Comparison of ENCODE assay signal across 13 mouse cellular contexts in genomic region chr11:120862819-120863218, GRCm38 (mm10).
"Had no signal": no experiment of that assay in that cellular context is flagged by ENCODE, and none has a peak within 500 bp of the region (broad histone marks: within the 10 kb centered on the region; RNA-seq: fewer than 3 reads in every experiment).

No protein-coding gene starts in this region.

- H3K27ac ChIP-seq: kidney, postnatal 0 days; layer of hippocampus, adult 2 months; limb, embryonic 13.5 days; liver, embryonic 15.5 days; midbrain, embryonic 13.5 days had no signal

- H3K9me3 ChIP-seq: limb, embryonic 13.5 days; liver, embryonic 15.5 days; midbrain, embryonic 13.5 days had no signal

- H3K4me3 ChIP-seq: layer of hippocampus, adult 2 months; limb, embryonic 13.5 days; liver, embryonic 15.5 days; midbrain, embryonic 13.5 days had no signal

- H3K9ac ChIP-seq: limb, embryonic 13.5 days; liver, embryonic 15.5 days; midbrain, embryonic 13.5 days had no signal

- H3K4me2 ChIP-seq: limb, embryonic 13.5 days; liver, embryonic 15.5 days; midbrain, embryonic 13.5 days had no signal

- H3K4me1 ChIP-seq: limb, embryonic 13.5 days; liver, embryonic 15.5 days; midbrain, embryonic 13.5 days had no signal

- ATAC-seq: lung, postnatal 0 days; midbrain, embryonic 13.5 days had no signal

- DNase-seq: kidney, adult 8-10 months; kidney, postnatal 36 days; left cerebral cortex, postnatal 4 days; lung, adult 2 months; lung, postnatal 36 days; right cerebral cortex, postnatal 14 days; thymus, postnatal 36 days had no signal

- H3K27me3 ChIP-seq: limb, embryonic 13.5 days; liver, embryonic 15.5 days; midbrain, embryonic 13.5 days had no signal

- H3K36me3 ChIP-seq: liver, embryonic 15.5 days had no signal
